Mouse (Mus musculus): ENCODE measurements around the gene Mef2c.

- TF ChIP-seq TBP (IDR thresholded peaks at IDR 0.05; ENCODE audit: low read depth, low read length) (no peak), SIN3A (IDR thresholded peaks at IDR 0.05; ENCODE audit: low read length) (no peak), KAT2A (conservative IDR thresholded peaks at IDR 0.05; ENCODE audit: low read depth, low read length) (no peak), CHD1 (IDR thresholded peaks at IDR 0.05; ENCODE audit: low read depth, low read length) (no peak), UBTF (IDR thresholded peaks at IDR 0.05; ENCODE audit: borderline replicate concordance, insufficient read depth, low read depth, low read length) (no peak), POLR2A (IDR thresholded peaks at IDR 0.05; ENCODE audit: control insufficient read depth in 1 of 2, insufficient read depth in 1 of 2, low read depth in 1 of 2, low read length in 2 of 2, poor library complexity in 1 of 2) (no peak)
Observed at GRCm38 (mm10) chr13:83715971-83716615, 212.3 kb downstream of the Mef2c start.
